Mouse (Mus musculus) lung, embryonic 16.5 days (tissue): ENCODE results near the gene Prr14. TPM values are rescaled to one million over a fixed set of nuclear protein-coding genes. Genes with fewer than 3 reads are reported as not detected.
"Not testable (repeated sequence)": the region's sequence is repeated elsewhere in the genome, so short reads cannot be mapped to it uniquely, and the experiment has no call there.

Source experiments
- ATAC-seq: fragments of 200-750 bp; cut with Nextera tagmentation; 2 replicates; pipeline ENCODE4 v1.8.0; 2017; ENCODE audit warnings: low read depth, mild to moderate bottlenecking, moderate library complexity
- H3K27ac ChIP-seq: fragments of 300-500 bp; sonication (generic); 2 replicates; pipeline ENCODE4 v1.5.1; 2014; ENCODE audit warnings: mild to moderate bottlenecking, control low read depth, low read length
- H3K27me3 ChIP-seq: fragments of 300-500 bp; sonication (generic); 2 replicates; pipeline ENCODE4 v1.6.1; 2014; ENCODE audit warnings: low read depth, low read length, mixed read lengths; ENCODE audit not compliant: control insufficient read depth, insufficient read depth
- H3K36me3 ChIP-seq: fragments of 300-500 bp; sonication (generic); 2 replicates; pipeline ENCODE4 v1.6.1; 2014; ENCODE audit warnings: low read length; ENCODE audit not compliant: control insufficient read depth, insufficient read depth
- H3K4me1 ChIP-seq: fragments of 300-500 bp; sonication (generic); replicated peaks from 2 replicates; pipeline ENCODE4 v1.6.1; 2014; ENCODE audit warnings: low read length, mixed read lengths; ENCODE audit not compliant: control insufficient read depth, insufficient read depth
- H3K4me2 ChIP-seq: fragments of 300-500 bp; sonication (generic); 2 replicates; pipeline ENCODE4 v1.6.1; 2014; ENCODE audit warnings: low read depth, low read length, control low read depth
- H3K4me3 ChIP-seq: fragments of 300-500 bp; sonication (generic); 2 replicates; pipeline ENCODE4 v1.5.1; 2014; ENCODE audit warnings: mild to moderate bottlenecking, low read length, control low read depth
- H3K9ac ChIP-seq: fragments of 300-500 bp; sonication (generic); 2 replicates; pipeline ENCODE4 v1.6.1; 2014; ENCODE audit warnings: low read length, control low read depth
- H3K9me3 ChIP-seq: fragments of 300-500 bp; sonication (generic); 2 replicates; pipeline ENCODE4 v1.6.1; 2016; ENCODE audit warnings: low read length; ENCODE audit not compliant: control insufficient read depth
- WGBS: fragments of 180-500 bp; shearing (Covaris S2); extraction: QIAGEN DNeasy Blood & Tissue Kit; methylation state at CpG from one replicate; pipeline ENCODE4 v1.1.7; 2014; 5-methylcytosine and 5-hydroxymethylcytosine counted together
- polyA plus RNA-seq: library from polyadenylated mRNA; unstranded; fragments of >200 nt; fragmentation: Nextera tagmentation; extraction: Ambion mirVana; gene quantifications from 2 replicates; pipeline ENCODE4 v1.2.1, GENCODE M21; 2015

Gene Prr14
- polyA plus RNA-seq, 1 experiment from 2014 or later = 43.3 TPM

GRCm38 (mm10) chr7:127491846-127492245, 32.4 kb downstream of the Prr14 start:
- WGBS = 72% methylated on average over 3 of the region's 3 CpGs
- ATAC-seq = no peak

GRCm38 (mm10) chr7:127494648-127495047, 35.2 kb downstream of the Prr14 start:
- Histone ChIP-seq H3K9ac (no peak overlapping the region), H3K4me1 (no peaks in the 10 kb centered on the region), H3K27ac (no peak overlapping the region), H3K4me3 (no peak overlapping the region), H3K9me3 (no peaks in the 10 kb centered on the region), H3K27me3 (no peaks in the 10 kb centered on the region), H3K36me3 (peaks cover 23% of the 10 kb centered on the region), H3K4me2 (no peak overlapping the region)
- ATAC-seq = no peak

More at GRCm38 (mm10) chr7:127491846-127492245, 32.4 kb downstream of the Prr14 start:
- H3K27me3 ChIP-seq = no peaks in the 10 kb centered on the region
- no peak overlapping the region for H3K9ac ChIP-seq
- no peak overlapping the region for H3K4me3 ChIP-seq
- no peak overlapping the region for H3K4me2 ChIP-seq
- peaks cover 43% of the 10 kb centered on the region for H3K36me3 ChIP-seq
- H3K27ac ChIP-seq = no peak overlapping the region
- H3K9me3 ChIP-seq = no peaks in the 10 kb centered on the region
- no peaks in the 10 kb centered on the region for H3K4me1 ChIP-seq

DNA sequence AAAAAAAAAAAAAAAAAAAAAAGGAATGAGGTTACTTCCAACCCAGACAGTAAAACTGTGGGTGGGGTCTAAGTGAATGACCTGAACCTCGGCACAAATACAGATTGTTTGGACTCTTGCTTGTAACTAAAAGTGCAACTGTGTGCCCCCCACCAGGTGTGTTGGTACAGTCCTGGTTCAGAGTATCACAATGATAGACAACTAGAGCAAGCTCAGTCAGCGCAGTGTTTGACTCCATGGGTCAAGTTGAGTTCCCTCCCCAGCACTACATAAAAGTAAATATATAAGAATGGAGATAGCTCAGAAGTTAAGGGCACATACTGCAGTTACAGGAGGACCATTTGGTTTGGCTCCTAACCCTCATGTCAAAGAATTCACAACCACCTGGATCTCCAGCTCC, 38.0 kb downstream of the Prr14 start:
- no peak overlapping the region for H3K4me2 ChIP-seq
- H3K4me1 ChIP-seq = no peaks in the 10 kb centered on the region
- no peaks in the 10 kb centered on the region for H3K36me3 ChIP-seq
- no peaks in the 10 kb centered on the region for H3K9me3 ChIP-seq
- no peak overlapping the region for H3K4me3 ChIP-seq
- ATAC-seq = no peak
- H3K27ac ChIP-seq = no peak overlapping the region
- no peak overlapping the region for H3K9ac ChIP-seq
- no peaks in the 10 kb centered on the region for H3K27me3 ChIP-seq
- WGBS = 69% methylated on average over 2 of the region's 2 CpGs

GRCm38 (mm10) chr7:127498407-127498806, 39.0 kb downstream of the Prr14 start:
- Histone ChIP-seq H3K9me3 (no peaks in the 10 kb centered on the region), H3K27me3 (no peaks in the 10 kb centered on the region), H3K27ac (no peak overlapping the region), H3K4me1 (no peaks in the 10 kb centered on the region), H3K9ac (no peak overlapping the region), H3K36me3 (no peaks in the 10 kb centered on the region), H3K4me3 (no peak overlapping the region), H3K4me2 (no peak overlapping the region)
- 49% methylated on average over 3 of the region's 3 CpGs for WGBS
- ATAC-seq = 0 out of 2 replicates have a peak, but pooled peaks have one; percentile 38

- no peak for ATAC-seq
- H3K4me1 ChIP-seq = peaks cover 4% of the 10 kb centered on the region
- WGBS = 92% methylated on average over 3 of the region's 3 CpGs
- no peak overlapping the region for H3K9ac ChIP-seq
- H3K36me3 ChIP-seq = no peaks in the 10 kb centered on the region
- H3K27ac ChIP-seq = no peak overlapping the region
- no peaks in the 10 kb centered on the region for H3K27me3 ChIP-seq
- H3K4me3 ChIP-seq = no peak overlapping the region
- no peaks in the 10 kb centered on the region for H3K9me3 ChIP-seq
- H3K4me2 ChIP-seq = no peak overlapping the region
Measured at GRCm38 (mm10) chr7:127508291-127508690, 48.9 kb downstream of the Prr14 start.

DNA sequence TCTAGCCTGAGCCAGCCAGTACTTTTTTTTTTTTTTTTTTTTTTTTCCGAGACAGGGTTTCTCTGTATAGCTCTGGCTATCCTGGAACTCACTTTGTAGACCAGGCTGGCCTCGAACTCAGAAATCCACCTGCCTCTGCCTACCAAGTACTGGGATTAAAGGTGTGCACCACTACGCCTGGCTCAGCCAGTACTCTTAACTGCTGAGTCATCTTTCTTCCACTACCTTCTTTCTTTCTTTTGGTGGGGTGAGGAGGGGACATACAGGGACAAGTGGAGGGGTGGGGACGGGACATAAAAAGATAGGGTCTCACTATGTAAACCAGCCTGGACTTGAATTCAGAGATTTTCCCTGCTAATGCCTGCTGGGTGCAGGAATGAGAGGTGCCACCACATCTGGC, 50.4 kb downstream of the Prr14 start:
- not testable (repeated sequence) for H3K4me3 ChIP-seq, H3K9me3 ChIP-seq, ATAC-seq, H3K4me2 ChIP-seq, H3K36me3 ChIP-seq, H3K9ac ChIP-seq, H3K27me3 ChIP-seq, H3K27ac ChIP-seq
- peaks cover 13% of the 10 kb centered on the region for H3K4me1 ChIP-seq
- WGBS = 84% methylated on average over 3 of the region's 4 CpGs

GRCm38 (mm10) chr7:127511241-127511640, 51.8 kb downstream of the Prr14 start:
- WGBS = 18% methylated on average over 8 of the region's 8 CpGs
- no peak for ATAC-seq
- Histone ChIP-seq H3K4me2 (peak overlapping the region; percentile 69), H3K9ac (peak overlapping the region; percentile 95), H3K27me3 (no peaks in the 10 kb centered on the region), H3K27ac (peak overlapping the region; percentile 98), H3K4me1 (peaks cover 13% of the 10 kb centered on the region), H3K36me3 (peaks cover 5% of the 10 kb centered on the region), H3K4me3 (peak overlapping the region; percentile 91), H3K9me3 (no peaks in the 10 kb centered on the region)

GRCm38 (mm10) chr7:127511808-127512230, 52.4 kb downstream of the Prr14 start, which contains the start of gene Srcap:
TSS of gene Srcap (plus strand) at chr7:127511983.
- Histone ChIP-seq H3K36me3 (peaks cover 10% of the 10 kb centered on the region), H3K4me1 (peaks cover 13% of the 10 kb centered on the region), H3K9me3 (no peaks in the 10 kb centered on the region), H3K27ac (peak within 1 kb of the TSS; percentile 98), H3K4me3 (peak within 1 kb of the TSS; percentile 91), H3K4me2 (peak within 1 kb of the TSS; percentile 69), H3K27me3 (no peaks in the 10 kb centered on the region), H3K9ac (peak within 1 kb of the TSS; percentile 95)
- WGBS = under 1% methylated on average over 35 of the region's 37 CpGs
- ATAC-seq = peak; percentile 97

DNA sequence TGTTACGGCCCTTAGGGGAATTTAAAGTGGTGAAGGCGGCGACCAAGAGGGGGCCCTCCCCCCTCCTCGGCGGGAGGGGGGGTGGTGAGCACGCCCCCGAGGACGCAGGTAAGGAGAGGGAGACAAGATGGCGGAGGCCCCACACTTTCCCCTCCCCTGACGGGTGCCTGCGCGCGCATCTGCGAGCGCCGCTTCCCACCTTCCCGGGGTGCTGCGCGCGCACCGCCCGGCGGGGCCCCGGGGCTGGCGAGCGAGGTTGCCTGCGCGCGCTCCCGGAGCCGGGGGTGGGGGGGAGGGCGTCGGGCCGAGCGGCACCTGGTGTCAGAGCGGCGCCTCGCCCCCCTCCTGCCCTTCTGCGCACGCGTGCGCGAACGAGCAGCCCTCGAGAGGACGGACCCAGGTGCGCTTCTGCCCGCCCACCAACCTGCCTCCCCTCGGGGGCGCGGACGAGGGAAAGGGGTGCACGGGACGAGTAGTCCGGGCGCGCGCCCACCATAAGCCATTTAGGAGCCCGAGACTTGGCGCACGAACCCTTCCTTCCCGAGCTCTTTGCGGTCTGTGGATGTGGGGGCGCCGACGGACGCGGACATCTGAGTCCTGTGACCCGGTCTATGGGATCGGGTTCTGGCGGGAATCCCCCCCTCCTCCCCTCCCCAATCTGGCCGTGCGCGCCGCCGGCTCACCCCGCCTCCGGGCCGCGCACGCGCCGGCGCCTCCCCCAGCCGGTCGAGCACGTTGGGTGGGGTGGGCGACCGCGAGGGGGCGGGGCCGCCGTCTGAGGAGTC, 53.0 kb downstream of the Prr14 start:
- Histone ChIP-seq H3K27me3 (no peaks in the 10 kb centered on the region), H3K27ac (peak overlapping the region; percentile 98), H3K4me1 (peaks cover 13% of the 10 kb centered on the region), H3K36me3 (peaks cover 16% of the 10 kb centered on the region), H3K9ac (peak overlapping the region; percentile 95), H3K4me2 (peak overlapping the region; percentile 69), H3K4me3 (peak overlapping the region; percentile 91), H3K9me3 (no peaks in the 10 kb centered on the region)
- WGBS = under 1% methylated on average over 43 of the region's 93 CpGs
- ATAC-seq = peak; percentile 89
